Mouse (Mus musculus): ENCODE results near the gene Trrap. TPM values are rescaled to one million over a fixed set of nuclear protein-coding genes. Genes with fewer than 3 reads are reported as not detected.
A peak's percentile ranks its signal among the peaks of the same experiment; 100 is the strongest.

The Trrap gene
- total and polyA plus RNA-seq, 3 experiments, result 44.1 to 91.6 (median 45.6) TPM

- no peak overlapping the region for H3K4me3 ChIP-seq (ENCODE audit: control insufficient read depth in 1 of 2, insufficient read depth in 1 of 2, low read depth in 2 of 2, low read length in 2 of 2)
- no peak overlapping the region for H3K27ac ChIP-seq (ENCODE audit: control insufficient read depth, low read depth, low read length)
- H3K4me1 ChIP-seq (ENCODE audit: control insufficient read depth in 1 of 2, insufficient read depth in 2 of 2, low read length in 2 of 2), result no peaks in the 10 kb centered on the region
- H3K9me3 ChIP-seq (replicated peaks; ENCODE audit: insufficient read depth, low read length), result no peaks in the 10 kb centered on the region
- TF ChIP-seq SMC3 (IDR thresholded peaks at IDR 0.05; ENCODE audit: low read depth, low read length) (peak; percentile 18; the same call in 1 of the 2 replicates), MYC (IDR thresholded peaks at IDR 0.05; ENCODE audit: low read depth, low read length) (no peak), CTCF (IDR thresholded peaks at IDR 0.05 in 2 of 3, conservative IDR thresholded peaks at IDR 0.05 in 1 of 3; ENCODE audit: control insufficient read depth in 1 of 3, insufficient read depth in 1 of 3, low read depth in 2 of 3, low read length in 3 of 3, poor library complexity in 1 of 3, severe bottlenecking in 1 of 3) (peak in 2 of 3 experiments; percentile 19 to 54; a peak in 2 of 6 replicates)
- H3K9ac ChIP-seq (ENCODE audit: control insufficient read depth, low read depth, low read length, poor library complexity, severe bottlenecking), result no peak overlapping the region
- DNase-seq (ENCODE audit: low read depth, low spot score), result no peak
- peaks cover 0 to 11% of the 10 kb centered on the region in 2 experiments; a peak in 2 of 4 replicates for H3K36me3 ChIP-seq (ENCODE audit: control insufficient read depth in 1 of 2, insufficient read depth in 2 of 2, low read length in 2 of 2)
- H3K27me3 ChIP-seq (ENCODE audit: control insufficient read depth in 1 of 2, insufficient read depth in 2 of 2, low read length in 2 of 2), result no peaks in the 10 kb centered on the region
- no peaks in the 10 kb centered on the region for H3K79me2 ChIP-seq (ENCODE audit: control insufficient read depth, insufficient read depth, low read length, poor library complexity)
Observed at GRCm38 (mm10) chr5:144793374-144793773, 25.8 kb downstream of the Trrap start.

DNA sequence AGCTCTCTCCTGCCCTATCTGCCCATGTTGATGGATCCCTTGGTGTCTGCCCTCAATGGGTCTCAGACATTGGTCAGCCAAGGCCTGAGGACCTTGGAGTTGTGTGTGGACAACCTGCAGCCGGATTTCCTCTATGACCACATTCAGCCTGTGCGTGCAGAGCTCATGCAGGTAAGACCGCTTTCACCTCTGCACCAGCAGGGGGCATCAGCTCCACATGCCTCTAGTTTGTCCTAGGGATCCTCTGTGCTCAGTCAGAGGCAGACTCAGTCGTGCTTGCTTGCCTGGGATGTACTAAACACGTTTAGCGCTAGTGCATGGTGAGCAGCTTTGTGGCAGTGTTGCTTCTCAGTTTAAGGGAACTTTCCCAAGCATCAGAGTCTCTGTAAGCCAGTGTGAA, 27.2 kb downstream of the Trrap start:
- no peak for TF ChIP-seq MAFK (IDR thresholded peaks at IDR 0.05; ENCODE audit: borderline replicate concordance, low read depth, low read length)
- TF ChIP-seq GATA1 (IDR thresholded peaks at IDR 0.05; ENCODE audit: low read depth, low read length), result no peak
- no peak for TF ChIP-seq NRF1 (IDR thresholded peaks at IDR 0.05; ENCODE audit: insufficient read depth, low read depth, low read length, poor library complexity, severe bottlenecking)
- peak; percentile 68 to 82 (median 77) for TF ChIP-seq CTCF (IDR thresholded peaks at IDR 0.05 in 2 of 3, conservative IDR thresholded peaks at IDR 0.05 in 1 of 3; ENCODE audit: control insufficient read depth in 1 of 3, insufficient read depth in 1 of 3, low read depth in 2 of 3, low read length in 3 of 3, poor library complexity in 1 of 3, severe bottlenecking in 1 of 3)
- TF ChIP-seq MYC (IDR thresholded peaks at IDR 0.05; ENCODE audit: low read depth, low read length), result no peak
- TF ChIP-seq CHD1 (IDR thresholded peaks at IDR 0.05; ENCODE audit: low read depth, low read length), result no peak
- TF ChIP-seq NELFE (IDR thresholded peaks at IDR 0.05; ENCODE audit: low read depth, low read length), result no peak
- peak; percentile 36 for TF ChIP-seq RAD21 (IDR thresholded peaks at IDR 0.05; ENCODE audit: low read depth, low read length)
- no peak for TF ChIP-seq USF1 (IDR thresholded peaks at IDR 0.05; ENCODE audit: low read depth, low read length)
- TF ChIP-seq SMC3 (IDR thresholded peaks at IDR 0.05; ENCODE audit: low read depth, low read length), result peak; percentile 47
- no peak for TF ChIP-seq ZNF384 (IDR thresholded peaks at IDR 0.05; ENCODE audit: low read depth, low read length)
- H3K27ac ChIP-seq (ENCODE audit: control insufficient read depth, low read depth, low read length), result no peak overlapping the region
- no peaks in the 10 kb centered on the region for H3K4me1 ChIP-seq (ENCODE audit: control insufficient read depth in 1 of 2, insufficient read depth in 2 of 2, low read length in 2 of 2)
- DNase-seq (ENCODE audit: low read depth, low spot score), result peak; percentile 65
- no peaks in the 10 kb centered on the region for H3K27me3 ChIP-seq (ENCODE audit: control insufficient read depth in 1 of 2, insufficient read depth in 2 of 2, low read length in 2 of 2)
- H3K9me3 ChIP-seq (replicated peaks; ENCODE audit: insufficient read depth, low read length), result no peaks in the 10 kb centered on the region
- no peak overlapping the region for H3K4me3 ChIP-seq (ENCODE audit: control insufficient read depth in 1 of 2, insufficient read depth in 1 of 2, low read depth in 2 of 2, low read length in 2 of 2)
- no peaks in the 10 kb centered on the region for H3K79me2 ChIP-seq (ENCODE audit: control insufficient read depth, insufficient read depth, low read length, poor library complexity)
- H3K36me3 ChIP-seq (ENCODE audit: control insufficient read depth in 1 of 2, insufficient read depth in 2 of 2, low read length in 2 of 2), result peaks cover 0 to 13% of the 10 kb centered on the region in 2 experiments; a peak in 2 of 4 replicates
- no peak overlapping the region for H3K9ac ChIP-seq (ENCODE audit: control insufficient read depth, low read depth, low read length, poor library complexity, severe bottlenecking)

DNA sequence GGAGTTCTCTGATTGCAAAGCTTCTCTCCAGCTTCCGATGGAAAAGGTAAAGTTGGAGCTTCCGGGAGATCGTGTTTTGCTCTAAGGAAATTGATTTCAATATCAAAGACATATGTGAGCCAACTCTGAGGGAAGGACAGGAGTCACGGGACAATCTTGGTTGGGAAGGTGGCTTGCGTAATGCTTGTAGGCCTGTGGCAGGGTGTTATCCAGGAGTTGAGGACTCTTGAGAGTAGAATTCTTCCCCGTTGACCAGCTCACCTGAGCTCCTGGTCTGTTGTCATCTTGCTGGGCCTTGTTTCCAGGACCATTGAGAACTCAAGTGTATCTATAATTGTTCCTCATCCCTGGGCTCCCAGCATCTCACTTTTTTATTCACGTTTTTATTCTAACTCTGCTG, 29.6 kb downstream of the Trrap start:
- Histone ChIP-seq H3K27me3 (ENCODE audit: control insufficient read depth in 1 of 2, insufficient read depth in 2 of 2, low read length in 2 of 2) (no peaks in the 10 kb centered on the region), H3K4me1 (ENCODE audit: control insufficient read depth in 1 of 2, insufficient read depth in 2 of 2, low read length in 2 of 2) (no peaks in the 10 kb centered on the region), H3K9me3 (replicated peaks; ENCODE audit: insufficient read depth, low read length) (no peaks in the 10 kb centered on the region), H3K9ac (ENCODE audit: control insufficient read depth, low read depth, low read length, poor library complexity, severe bottlenecking) (no peak overlapping the region), H3K36me3 (ENCODE audit: control insufficient read depth in 1 of 2, insufficient read depth in 2 of 2, low read length in 2 of 2) (peaks cover 0 to 15% of the 10 kb centered on the region in 2 experiments; a peak in 2 of 4 replicates), H3K79me2 (ENCODE audit: control insufficient read depth, insufficient read depth, low read length, poor library complexity) (no peaks in the 10 kb centered on the region), H3K27ac (ENCODE audit: control insufficient read depth, low read depth, low read length) (no peak overlapping the region), H3K4me3 (ENCODE audit: control insufficient read depth in 1 of 2, insufficient read depth in 1 of 2, low read depth in 2 of 2, low read length in 2 of 2) (no peak overlapping the region)
- DNase-seq (ENCODE audit: low read depth, low spot score), result no peak
- no peak for TF ChIP-seq MYC (IDR thresholded peaks at IDR 0.05; ENCODE audit: low read depth, low read length)
- TF ChIP-seq RCOR1 (IDR thresholded peaks at IDR 0.05; ENCODE audit: low read depth, low read length), result no peak
- no peak for TF ChIP-seq EP300 (IDR thresholded peaks at IDR 0.05; ENCODE audit: low read depth in 1 of 2, low read length in 2 of 2)
